Mouse (Mus musculus) ES-Bruce4 (cell line): ENCODE measurements around the gene Dop1a. TPM values are rescaled to one million over a fixed set of nuclear protein-coding genes. Genes with fewer than 3 reads are reported as not detected.

Experiments used
- H3K27ac ChIP-seq: 2 replicates; pipeline ENCODE4 v1.5.1; 2012; ENCODE audit warnings: low read length, inconsistent platforms; ENCODE audit not compliant: insufficient read depth
- H3K27me3 ChIP-seq: 2 replicates; pipeline ENCODE4 v1.6.1; 2012; ENCODE audit warnings: mild to moderate bottlenecking, low read length, inconsistent platforms; ENCODE audit not compliant: control insufficient read depth, poor library complexity, insufficient read depth, severe bottlenecking
- H3K36me3 ChIP-seq: 2 replicates; pipeline ENCODE4 v1.6.1; 2012; ENCODE audit warnings: inconsistent platforms, mild to moderate bottlenecking, low read length, moderate library complexity; ENCODE audit not compliant: control insufficient read depth, poor library complexity, insufficient read depth, severe bottlenecking
- H3K4me1 ChIP-seq: one replicate; pipeline ENCODE4 v1.8.1; 2011; ENCODE audit warnings: low read length; ENCODE audit not compliant: control insufficient read depth, insufficient read depth
- H3K4me3 ChIP-seq: 2 replicates; pipeline ENCODE4 v1.5.1; 2011; ENCODE audit warnings: low read depth, mild to moderate bottlenecking, low read length
- H3K9ac ChIP-seq: 2 replicates; pipeline ENCODE4 v1.6.1; 2012; ENCODE audit warnings: low read depth, mild to moderate bottlenecking, inconsistent platforms; ENCODE audit not compliant: poor library complexity, severe bottlenecking
- H3K9me3 ChIP-seq: replicated peaks from 2 replicates; pipeline ENCODE4 v1.6.1; 2012; ENCODE audit warnings: mild to moderate bottlenecking, low read length, inconsistent platforms; ENCODE audit not compliant: control insufficient read depth, poor library complexity, insufficient read depth, severe bottlenecking
- CTCF ChIP-seq: IDR thresholded peaks from one replicate; pipeline ENCODE4 v1.8.1; 2011; ENCODE audit warnings: low read depth, low read length
- EP300 ChIP-seq: IDR thresholded peaks from 2 replicates; pipeline ENCODE4 v1.6.1; 2011; ENCODE audit warnings: low read depth, low read length; ENCODE audit not compliant: insufficient read depth
- POLR2A ChIP-seq: IDR thresholded peaks from one replicate; pipeline ENCODE4 v1.8.1; 2011; ENCODE audit warnings: low read length; ENCODE audit not compliant: insufficient read depth
- polyA plus RNA-seq: library from polyadenylated mRNA; stranded (reverse); fragments of >200 nt; gene quantifications from 2 replicates; pipeline ENCODE4 v1.2.4, GENCODE M21; 2011; ENCODE audit warnings: low read depth; ENCODE audit not compliant: missing spikeins, insufficient read depth, insufficient read length

The Dop1a gene
- polyA plus RNA-seq, 1 experiment, result 17.3 TPM

GRCm38 (mm10) chr9:86543451-86543850 lies 76.5 kb downstream of the Dop1a start:
- no peak overlapping the region for H3K9ac ChIP-seq
- TF ChIP-seq POLR2A (no peak), CTCF (no peak), EP300 (no peak)
- no peak overlapping the region for H3K4me3 ChIP-seq
- no peaks in the 10 kb centered on the region for H3K4me1 ChIP-seq
- no peaks in the 10 kb centered on the region for H3K9me3 ChIP-seq
- no peaks in the 10 kb centered on the region; the same call in 1 of the 2 replicates for H3K36me3 ChIP-seq
- H3K27me3 ChIP-seq, result no peaks in the 10 kb centered on the region
- H3K27ac ChIP-seq, result no peak overlapping the region

- Histone ChIP-seq H3K4me1 (no peaks in the 10 kb centered on the region), H3K9me3 (no peaks in the 10 kb centered on the region), H3K4me3 (no peak overlapping the region), H3K27ac (no peak overlapping the region), H3K27me3 (no peaks in the 10 kb centered on the region), H3K36me3 (no peaks in the 10 kb centered on the region; the same call in 1 of the 2 replicates), H3K9ac (no peak overlapping the region)
- TF ChIP-seq EP300, result no peak
- TF ChIP-seq POLR2A, result no peak
- no peak for TF ChIP-seq CTCF
Measured at GRCm38 (mm10) chr9:86544559-86544958, 77.6 kb downstream of the Dop1a start.

DNA sequence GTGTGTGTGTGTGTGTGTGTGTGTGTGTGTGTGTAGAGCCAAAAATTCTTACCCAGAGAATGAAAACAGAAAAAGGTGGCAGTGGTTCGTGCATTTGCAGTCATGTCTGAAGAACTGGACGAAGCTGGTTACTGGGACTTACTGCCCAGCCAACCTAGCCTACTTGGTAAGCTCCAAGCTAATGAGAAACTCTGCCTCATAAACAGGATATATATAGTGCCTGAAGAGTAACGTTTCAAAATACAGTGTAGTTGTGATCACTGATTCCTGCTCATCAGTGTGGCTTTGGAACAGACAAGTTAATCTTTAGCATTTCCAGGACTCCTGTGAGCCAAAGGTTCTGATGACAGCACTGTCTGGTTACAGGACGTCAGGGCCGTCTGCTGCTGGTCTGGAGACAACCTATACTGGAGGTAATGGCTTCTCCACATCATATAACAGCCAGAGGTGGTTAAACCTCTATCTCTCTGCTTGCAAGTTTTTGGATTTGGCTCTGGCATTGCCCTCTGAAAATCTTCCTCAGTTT lies 82.7 kb downstream of the Dop1a start:
- TF ChIP-seq EP300 (no peak), CTCF (no peak), POLR2A (no peak)
- H3K4me3 ChIP-seq, result no peak overlapping the region
- H3K4me1 ChIP-seq, result no peaks in the 10 kb centered on the region
- H3K9me3 ChIP-seq, result no peaks in the 10 kb centered on the region
- H3K27me3 ChIP-seq, result no peaks in the 10 kb centered on the region
- no peak overlapping the region for H3K9ac ChIP-seq
- H3K27ac ChIP-seq, result no peak overlapping the region
- H3K36me3 ChIP-seq, result peaks cover 6% of the 10 kb centered on the region

- H3K27ac ChIP-seq, result no peak overlapping the region
- no peak overlapping the region for H3K4me3 ChIP-seq
- H3K4me1 ChIP-seq, result no peaks in the 10 kb centered on the region
- TF ChIP-seq POLR2A (no peak), EP300 (no peak), CTCF (no peak)
- no peak overlapping the region for H3K9ac ChIP-seq
- H3K27me3 ChIP-seq, result no peaks in the 10 kb centered on the region
- H3K9me3 ChIP-seq, result no peaks in the 10 kb centered on the region
- peaks cover 8% of the 10 kb centered on the region for H3K36me3 ChIP-seq
Measured at GRCm38 (mm10) chr9:86550717-86551116, 83.8 kb downstream of the Dop1a start.

GRCm38 (mm10) chr9:86553886-86554285 lies 86.9 kb downstream of the Dop1a start:
- Histone ChIP-seq H3K9ac (no peak overlapping the region), H3K9me3 (no peaks in the 10 kb centered on the region), H3K27ac (no peak overlapping the region), H3K4me1 (no peaks in the 10 kb centered on the region), H3K36me3 (peaks cover 21% of the 10 kb centered on the region), H3K4me3 (no peak overlapping the region), H3K27me3 (no peaks in the 10 kb centered on the region)
- TF ChIP-seq EP300 (no peak), CTCF (no peak), POLR2A (no peak)

DNA sequence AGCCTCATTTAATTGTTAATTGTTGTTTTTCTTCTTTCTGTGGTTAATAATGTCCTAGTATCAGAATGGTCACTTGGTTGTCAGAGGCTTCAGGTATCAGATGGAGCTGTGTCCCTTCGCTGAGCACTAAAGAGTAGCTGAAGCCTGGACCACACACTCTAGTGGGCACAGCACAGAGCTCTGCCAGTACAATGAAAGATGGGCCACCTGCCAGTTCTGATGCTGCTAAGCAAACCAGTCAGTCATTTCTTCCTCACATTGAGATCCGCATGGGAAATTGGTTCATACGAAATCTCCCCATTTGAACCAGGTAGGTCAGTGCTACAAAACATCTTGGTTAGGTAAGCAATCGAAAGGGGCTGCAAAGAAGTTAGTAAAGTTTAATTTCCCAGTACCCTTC lies 87.7 kb downstream of the Dop1a start:
- TF ChIP-seq POLR2A (no peak), EP300 (no peak), CTCF (no peak)
- Histone ChIP-seq H3K4me1 (no peaks in the 10 kb centered on the region), H3K9ac (no peak overlapping the region), H3K27me3 (no peaks in the 10 kb centered on the region), H3K4me3 (no peak overlapping the region), H3K36me3 (peaks cover 21% of the 10 kb centered on the region), H3K9me3 (no peaks in the 10 kb centered on the region), H3K27ac (no peak overlapping the region)
